Mouse (Mus musculus) large intestine, adult 2 months (tissue): ENCODE results near the gene Fam129c. TPM values are rescaled to one million over a fixed set of nuclear protein-coding genes. Genes with fewer than 3 reads are reported as not detected.
A peak's percentile ranks its signal among the peaks of the same experiment; 100 is the strongest.

Experiments
- DNase-seq: peaks from one replicate; pipeline ENCODE4 v3.0.0-alpha.2; 2012; ENCODE audit warnings: low read depth, low spot score
- WGBS: fragments of 180-500 bp; shearing (Covaris S2); methylation state at CpG from one replicate; pipeline ENCODE4 v1.1.7; 2018; 5-methylcytosine and 5-hydroxymethylcytosine counted together
- polyA plus RNA-seq: library from polyadenylated mRNA; depleted of rRNA; stranded (reverse); fragments of >200 nt; gene quantifications from 2 replicates; pipeline ENCODE4 v1.2.3, GENCODE M21; 2012

The Fam129c gene
- polyA plus RNA-seq, 1 experiment = 4.1 TPM

DNA sequence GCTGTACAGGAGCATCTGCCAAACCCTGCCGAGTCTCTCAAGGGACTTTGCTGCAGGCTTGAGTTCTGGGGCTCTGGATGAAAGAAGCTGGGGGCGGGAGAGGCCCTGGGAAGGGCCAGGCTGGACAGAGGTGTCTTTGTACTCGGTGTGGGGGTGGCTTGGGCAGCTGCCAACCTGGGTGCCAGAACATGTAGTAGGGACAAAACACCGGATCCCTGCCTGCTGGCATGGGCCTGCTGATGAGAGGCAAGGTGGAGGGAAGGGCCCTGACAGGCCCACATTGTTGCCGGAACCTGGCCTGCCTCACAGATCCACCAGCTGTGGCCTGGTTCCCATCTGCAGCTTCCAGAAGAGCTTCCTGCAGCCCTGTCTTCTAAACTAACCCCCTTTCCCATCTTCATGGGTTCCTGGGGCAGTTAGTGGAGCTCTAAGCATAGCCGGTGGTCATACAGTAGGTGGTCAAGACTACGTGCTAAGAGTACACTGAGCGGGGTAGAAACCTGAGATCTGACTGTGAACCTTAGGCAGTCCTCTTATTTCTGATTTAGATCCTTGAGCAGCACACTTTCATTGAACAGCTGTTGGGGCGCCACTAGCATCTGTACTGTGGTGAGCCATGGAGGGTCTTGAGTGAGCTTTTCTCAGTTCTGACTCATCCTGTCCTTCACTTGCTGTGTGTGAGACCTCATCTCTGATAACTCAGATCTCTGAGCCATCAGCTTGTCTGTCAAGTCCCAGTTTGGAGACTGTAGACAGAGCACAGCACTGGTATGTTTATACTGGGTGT is 24.4 kb upstream of the Fam129c start:
- DNase-seq = no peak
- WGBS = 46% methylated on average over 9 of the region's 9 CpGs

DNA sequence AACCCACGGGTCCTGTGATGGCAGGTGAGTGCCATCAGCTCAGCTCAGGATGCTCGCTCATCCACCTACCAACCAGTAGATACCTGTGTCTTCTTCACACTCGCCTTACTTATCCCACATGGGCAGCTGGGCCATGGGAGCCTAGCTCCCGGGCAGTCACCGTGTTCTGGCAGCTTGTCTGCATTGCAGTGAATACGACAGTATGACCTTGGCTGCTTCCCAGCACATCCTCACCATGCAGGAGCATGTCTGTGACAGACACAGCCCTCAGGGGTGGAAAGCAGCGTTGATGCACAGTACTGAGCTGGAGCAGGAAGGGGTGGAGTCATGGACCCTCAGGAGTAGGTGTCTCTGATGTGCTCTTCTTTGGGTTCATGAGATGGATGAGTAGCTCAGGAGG is 23.0 kb upstream of the Fam129c start:
- DNase-seq = no peak
- 65% methylated on average over 7 of the region's 7 CpGs for WGBS

DNA sequence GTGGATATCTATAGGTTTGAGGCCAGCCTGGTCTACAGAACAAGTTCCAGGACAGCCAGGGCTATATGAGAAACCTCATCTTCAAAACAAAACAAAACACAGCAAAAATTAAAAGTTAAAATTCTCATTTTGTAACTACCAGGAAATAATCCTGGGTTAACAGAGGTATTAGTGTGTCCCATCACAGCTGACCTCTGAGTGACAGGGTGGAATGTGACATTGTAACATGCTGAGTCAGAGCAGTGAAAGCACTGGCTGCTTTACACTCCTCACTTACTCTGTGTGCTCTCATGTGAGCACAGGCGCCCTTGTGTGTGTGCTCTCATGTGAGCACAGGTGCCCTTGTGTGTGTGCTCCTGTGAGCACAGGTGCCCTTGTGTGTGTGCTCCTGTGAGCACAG is 22.4 kb upstream of the Fam129c start:
- 38% methylated on average over 1 of the region's 1 CpGs for whole genome bisulfite sequencing
- DNase-seq = no peak

DNA sequence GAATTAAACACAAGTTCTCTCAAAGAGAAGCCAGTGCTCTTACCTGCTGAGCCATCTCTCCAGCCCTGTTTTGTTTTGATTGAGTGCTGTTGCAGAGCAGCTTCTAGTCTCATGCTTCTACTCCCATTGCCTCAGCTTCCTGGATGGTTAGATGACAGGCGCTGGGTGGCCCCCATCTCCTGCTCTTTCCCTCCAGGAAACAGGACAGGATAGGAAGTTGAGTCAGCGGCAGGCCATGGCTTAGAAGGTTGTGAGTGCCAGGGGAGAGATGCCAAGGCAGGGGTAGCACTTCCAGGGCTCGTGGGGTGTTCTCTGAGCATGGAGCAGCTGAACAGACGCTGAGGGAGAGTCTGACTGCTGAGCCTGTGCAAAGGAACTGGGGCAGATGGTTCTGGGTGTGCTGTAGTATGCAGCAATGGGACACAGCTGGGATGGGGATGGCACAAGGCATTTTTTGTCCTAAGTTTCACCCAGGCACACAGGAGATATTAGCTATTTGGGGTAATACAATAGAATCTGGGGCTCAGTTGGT is 19.5 kb upstream of the Fam129c start:
- 81% methylated on average over 4 of the region's 4 CpGs for WGBS
- DNase-seq = no peak

DNA sequence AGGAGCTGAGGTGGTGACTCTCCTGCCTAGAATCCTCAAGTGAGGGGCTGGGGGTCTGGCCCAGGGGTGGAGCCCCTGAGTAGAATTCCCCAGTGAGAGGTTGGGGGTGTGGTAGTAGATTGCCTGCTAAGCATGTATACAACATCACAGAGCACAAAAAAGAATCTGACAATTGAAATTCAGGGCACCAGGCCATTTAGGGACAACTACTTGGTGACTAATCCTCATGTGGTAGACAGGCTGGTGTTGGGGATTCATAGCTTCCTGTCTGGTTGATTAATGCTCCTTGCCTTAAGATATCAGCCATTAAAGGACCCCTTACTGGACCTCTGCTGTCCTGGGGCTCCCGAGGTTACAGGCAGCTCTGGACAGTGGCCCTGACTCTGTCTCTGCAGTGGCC is 18.4 kb upstream of the Fam129c start:
- WGBS = 81% methylated on average over 1 of the region's 1 CpGs

DNA sequence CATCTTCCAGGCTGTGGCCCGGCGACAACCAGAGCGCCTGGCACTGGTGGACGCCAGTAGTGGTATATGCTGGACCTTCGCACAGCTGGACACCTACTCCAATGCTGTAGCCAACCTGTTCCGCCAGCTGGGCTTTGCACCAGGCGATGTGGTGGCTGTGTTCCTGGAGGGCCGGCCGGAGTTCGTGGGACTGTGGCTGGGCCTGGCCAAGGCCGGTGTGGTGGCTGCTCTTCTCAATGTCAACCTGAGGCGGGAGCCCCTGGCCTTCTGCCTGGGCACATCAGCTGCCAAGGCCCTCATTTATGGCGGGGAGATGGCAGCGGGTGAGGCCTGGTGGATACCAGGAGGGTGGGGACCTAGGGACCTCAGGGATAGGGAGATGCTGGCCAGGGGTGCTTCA is 18.0 kb upstream of the Fam129c start:
- WGBS = 71% methylated on average over 14 of the region's 14 CpGs

More for the DNA sequence above, 18.4 kb upstream of the Fam129c start:
- DNase-seq = no peak

DNA sequence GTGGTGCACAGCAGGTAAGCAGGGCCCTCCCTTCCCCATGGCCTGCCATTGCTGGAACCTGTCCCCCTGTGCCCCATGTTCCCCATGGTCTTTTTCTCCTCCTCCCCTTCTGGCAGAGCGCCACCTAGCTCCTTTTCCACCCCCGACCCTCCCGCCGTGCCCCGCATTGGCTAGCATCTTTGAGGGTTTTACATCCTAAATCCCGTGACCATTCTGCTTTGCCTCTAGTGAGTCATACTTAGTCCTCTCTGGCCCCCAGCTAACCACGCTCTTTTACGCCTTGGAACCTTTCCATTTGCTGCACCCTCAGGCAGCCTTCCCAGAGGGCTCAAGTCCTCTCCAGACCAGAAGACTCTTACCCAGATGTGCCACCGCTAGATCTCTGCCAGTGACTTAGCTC is 17.2 kb upstream of the Fam129c start:
- no peak for DNase-seq
- 71% methylated on average over 9 of the region's 9 CpGs for WGBS

More for the DNA sequence above, 18.0 kb upstream of the Fam129c start:
- no peak for DNase-seq

DNA sequence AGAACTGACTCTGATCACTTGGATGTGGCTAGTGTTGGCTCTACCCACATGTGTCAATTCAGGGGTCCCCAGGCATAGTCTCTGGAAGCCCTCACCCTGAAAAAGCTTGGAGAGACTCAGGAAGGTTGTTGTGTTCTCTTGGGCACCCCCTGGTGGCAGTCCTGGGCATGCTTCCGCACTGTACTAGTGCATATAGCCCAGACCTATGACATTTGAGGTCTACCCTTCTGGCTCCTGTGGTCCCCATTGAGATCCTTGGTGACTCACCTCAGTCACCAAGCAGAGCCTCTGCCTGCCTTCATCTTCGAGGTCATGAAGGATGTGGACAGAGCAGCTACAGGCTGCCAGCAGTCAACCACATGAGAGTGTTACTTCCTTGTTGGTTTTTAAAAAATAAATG is 10.6 kb upstream of the Fam129c start:
- DNase-seq = no peak
- 70% methylated on average over 2 of the region's 2 CpGs for WGBS

DNA sequence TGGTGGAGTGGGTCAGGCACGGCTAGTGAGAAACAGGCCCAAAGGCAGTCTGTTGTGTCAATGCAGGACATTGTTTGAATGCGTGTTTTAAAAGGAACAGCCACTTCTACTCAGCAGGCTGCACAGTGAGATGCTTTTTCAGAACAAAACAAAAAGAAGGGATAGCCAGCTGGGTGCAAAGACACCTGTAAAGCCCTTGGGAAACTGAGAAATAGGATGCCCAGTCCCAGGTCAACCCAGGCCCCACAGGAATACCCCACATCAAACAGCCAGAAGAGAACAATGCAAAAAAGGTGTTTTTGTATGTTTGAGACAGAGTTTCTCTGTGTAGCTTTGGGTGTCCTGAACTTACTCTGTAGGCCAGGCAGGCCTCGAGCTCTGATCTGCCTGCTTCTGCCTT is 8.7 kb upstream of the Fam129c start:
- no peak for DNase-seq
- 81% methylated on average over 3 of the region's 3 CpGs for WGBS

DNA sequence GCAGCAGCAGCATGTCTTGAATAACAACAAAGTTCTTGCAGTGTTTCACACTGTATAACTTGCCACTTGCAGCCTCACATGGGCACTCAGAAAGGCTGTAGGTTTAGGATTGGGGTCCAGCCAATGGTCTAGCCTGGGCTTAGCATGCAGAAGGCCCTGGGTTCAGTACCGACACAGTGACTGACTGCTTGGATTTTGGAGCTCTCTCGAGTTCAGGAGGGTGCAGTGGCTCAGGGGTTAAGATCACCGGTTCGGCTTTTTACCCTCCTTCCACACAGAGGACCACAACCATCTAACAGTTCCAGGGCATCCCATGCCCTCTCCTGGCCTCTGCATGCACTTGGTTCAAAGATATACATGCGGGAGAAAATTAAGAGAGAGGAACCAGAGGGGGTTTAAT is 6.4 kb upstream of the Fam129c start:
- WGBS = 21% methylated on average over 5 of the region's 5 CpGs
- no peak for DNase-seq

DNA sequence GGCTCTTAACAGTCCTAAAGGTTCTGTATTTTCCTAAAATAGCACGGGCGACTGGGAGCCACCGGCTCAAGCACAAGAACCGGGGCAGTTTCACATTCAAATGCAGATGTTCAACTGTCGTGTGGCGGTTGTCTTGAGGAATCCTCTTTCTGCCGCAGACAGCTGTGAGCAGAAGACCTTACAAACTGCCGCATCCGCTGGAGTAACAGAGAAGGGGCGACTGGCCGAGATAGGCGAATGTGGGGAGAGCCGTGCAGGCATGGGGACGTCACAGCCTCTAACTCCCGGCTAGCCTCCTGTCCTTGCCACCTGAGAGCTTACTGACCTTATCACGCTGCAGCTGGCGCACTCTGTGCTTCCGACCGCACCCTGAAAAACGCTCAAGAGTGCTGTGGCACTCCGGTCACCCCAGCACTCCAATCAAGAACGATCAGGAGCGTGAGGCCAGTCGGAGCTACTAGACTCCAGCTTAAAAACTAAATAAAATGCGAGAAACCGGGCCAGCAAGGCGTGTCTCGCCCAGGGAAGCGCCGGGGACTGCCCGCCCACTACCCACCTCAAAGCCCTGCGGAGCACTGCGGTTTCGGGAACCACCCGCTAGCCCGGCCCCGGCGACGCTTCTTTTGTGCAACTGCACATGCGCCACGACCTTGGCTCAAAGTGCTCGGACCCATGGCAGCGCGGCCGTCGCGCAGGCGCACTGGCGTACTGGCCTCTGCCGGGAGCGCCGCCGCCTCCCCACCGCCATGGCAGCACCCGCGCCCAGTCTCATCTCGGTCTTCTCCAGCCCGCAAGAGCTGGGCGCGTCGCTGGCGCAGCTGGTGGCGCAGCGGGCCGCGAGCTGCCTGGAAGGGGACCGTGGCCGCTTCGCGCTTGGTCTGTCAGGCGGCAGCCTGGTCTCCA is 5.7 kb upstream of the Fam129c start, which contains the start of gene Pgls:
TSS of gene Pgls (plus strand) at position 706 of the 903 bp plus-strand sequence.
- WGBS = under 1% methylated on average over 71 of the region's 71 CpGs
- DNase-seq = peak; percentile 87

DNA sequence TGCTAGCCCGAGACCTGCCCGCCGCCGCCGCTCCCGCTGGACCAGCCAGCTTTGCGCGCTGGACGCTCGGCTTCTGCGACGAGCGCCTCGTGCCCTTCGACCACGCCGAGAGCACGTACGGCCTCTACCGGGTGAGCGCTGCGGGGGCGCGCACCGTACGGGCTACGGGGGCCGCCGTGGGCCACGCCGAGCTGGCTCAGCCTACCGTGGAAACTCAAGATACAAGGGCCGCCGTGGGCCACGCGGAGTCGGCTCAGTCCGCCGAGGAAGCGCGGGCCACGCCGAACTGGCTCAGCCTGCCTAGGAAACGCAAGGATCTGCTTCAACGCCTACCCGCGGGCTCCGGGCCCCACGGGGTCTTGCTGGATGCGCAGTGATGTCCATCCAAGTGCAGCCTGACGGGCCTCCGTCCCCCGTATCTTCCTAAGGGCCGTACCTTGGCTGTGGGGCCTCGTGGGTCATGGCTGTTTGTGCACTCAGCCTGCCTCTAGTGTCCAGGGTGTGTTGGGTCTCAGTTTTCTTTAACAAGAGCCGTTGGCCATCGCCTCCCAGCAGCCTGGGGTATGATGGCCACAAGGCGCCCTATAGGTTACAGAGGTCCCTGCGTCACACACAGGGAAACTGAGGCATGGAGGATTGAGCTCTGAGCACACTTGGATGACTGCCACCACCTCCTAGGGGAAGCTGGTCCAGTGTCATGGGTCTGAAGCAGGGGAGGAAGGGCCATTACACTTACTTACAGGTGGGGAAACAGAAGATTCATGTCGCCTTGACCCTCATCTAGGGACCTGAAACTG is 4.9 kb upstream of the Fam129c start:
- WGBS = 3% methylated on average over 60 of the region's 60 CpGs
- no peak for DNase-seq

DNA sequence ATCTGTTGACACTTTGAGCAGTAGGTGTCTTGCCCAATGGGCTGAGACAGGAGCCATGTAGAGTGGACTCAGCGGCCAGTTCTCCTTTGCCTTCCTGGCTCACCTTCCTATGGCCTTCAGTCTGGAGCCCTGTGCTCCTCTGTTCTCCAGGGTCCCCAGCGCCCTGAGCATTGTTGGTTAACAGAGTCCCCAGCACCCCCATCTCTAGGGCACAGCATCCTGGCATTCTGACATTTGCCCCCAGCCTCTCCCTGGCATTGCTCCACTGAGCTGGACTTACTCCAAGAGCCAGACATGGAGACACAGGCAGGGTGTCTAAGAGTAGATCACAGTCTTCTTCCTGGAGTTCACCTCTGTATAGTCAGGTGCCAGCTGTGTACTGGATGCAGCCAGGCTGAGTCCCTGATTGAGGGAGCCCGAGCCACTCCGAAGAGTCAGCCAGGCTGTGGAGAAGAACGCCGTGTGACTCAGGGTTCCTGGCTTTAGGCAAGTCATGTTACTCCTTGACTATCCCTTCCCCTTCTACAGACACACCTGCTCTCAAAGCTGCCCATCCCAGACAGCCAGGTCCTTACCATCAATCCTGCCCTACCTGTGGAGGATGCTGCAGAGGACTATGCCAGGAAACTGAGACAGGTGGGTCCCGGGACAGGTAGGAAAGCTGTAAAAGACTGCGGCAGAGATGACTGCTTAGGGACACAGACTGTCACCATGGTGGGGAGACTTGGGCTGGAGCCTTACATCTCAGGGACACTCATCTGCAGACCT is 3.7 kb upstream of the Fam129c start:
- no peak for DNase-seq
- 92% methylated on average over 8 of the region's 8 CpGs for WGBS

DNA sequence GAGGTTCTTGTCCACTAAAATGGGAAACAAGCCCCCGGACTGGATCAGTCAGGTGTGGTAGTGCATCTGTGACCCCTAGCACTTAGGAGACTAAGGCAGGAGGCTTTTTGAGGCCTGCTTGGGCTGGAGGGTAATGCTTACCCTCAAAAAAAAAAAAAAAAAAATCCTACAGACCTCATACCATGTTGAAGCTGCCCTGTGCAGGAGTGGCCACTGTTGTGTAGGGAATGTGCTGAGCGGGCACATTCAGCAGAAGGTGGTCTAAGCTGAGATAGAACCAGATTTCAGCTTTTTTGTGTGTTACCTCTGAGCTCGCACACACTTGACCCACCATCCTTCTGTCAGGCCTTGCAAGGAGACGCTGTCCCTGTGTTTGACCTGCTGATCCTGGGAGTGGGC is 3.1 kb upstream of the Fam129c start:
- WGBS = 95% methylated on average over 4 of the region's 4 CpGs

DNA sequence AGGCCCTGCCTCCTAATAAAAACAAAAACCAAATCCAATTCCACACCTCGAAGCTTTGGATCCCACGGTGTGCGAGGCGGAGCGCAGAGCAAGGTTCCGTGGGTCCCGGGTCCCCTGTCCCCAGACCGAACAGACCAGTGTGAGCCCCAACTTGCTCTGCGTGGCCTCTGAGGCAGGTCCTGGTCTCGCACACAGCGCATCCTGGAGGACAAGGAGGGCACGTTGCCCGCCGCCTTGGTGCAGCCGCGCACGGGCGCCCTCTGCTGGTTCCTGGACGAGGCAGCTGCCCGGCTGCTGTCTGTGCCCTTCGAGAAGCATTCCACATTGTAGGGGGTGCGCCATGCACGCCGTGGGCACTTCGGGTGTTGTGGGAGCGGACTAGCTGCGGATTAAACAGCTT is 1.6 kb upstream of the Fam129c start:
- no peak for DNase-seq
- 8% methylated on average over 27 of the region's 27 CpGs for WGBS

More for the DNA sequence above, 3.1 kb upstream of the Fam129c start:
- no peak for DNase-seq

DNA sequence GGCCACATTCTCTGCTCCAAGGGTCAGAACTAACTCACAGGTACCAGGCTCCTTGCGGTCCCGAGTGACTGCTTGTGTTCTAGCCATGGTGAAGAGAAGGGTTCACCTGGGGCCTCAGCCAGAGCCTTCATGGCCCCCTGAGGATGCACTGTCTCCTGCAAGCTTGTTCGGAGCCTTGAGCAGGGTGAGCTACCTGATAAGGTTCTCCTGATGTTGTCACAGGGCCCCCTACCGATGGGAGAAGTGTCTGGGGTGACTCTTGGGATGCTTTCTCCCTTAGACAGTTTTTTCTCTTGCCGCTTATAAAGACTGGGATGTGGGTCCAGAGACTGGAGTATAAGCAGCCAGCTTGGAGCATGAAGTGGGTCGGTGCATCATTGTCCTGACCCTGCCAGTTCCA is 1.1 kb upstream of the Fam129c start:
- 55% methylated on average over 6 of the region's 6 CpGs for WGBS
- no peak for DNase-seq

DNA sequence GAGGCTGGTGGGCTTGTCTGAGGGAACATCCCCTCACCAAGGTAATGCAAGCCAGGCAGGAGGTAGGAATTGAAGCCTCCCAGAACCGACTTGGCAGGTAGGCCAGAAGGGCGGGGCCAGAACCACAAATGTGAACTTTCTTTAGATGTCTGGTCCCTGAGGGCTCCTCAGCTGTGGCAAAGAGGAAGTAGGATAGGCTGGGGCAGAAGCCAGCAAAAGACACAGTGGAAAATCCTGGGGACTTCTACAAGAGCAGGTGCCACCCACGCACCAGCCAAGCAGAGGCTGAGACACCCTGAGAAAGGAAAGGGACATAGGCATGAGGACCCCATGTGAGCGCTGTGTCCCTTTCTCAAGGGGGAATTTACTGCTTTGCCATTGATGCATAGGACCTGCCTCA is 650 bp upstream of the Fam129c start:
- DNase-seq = no peak

DNA sequence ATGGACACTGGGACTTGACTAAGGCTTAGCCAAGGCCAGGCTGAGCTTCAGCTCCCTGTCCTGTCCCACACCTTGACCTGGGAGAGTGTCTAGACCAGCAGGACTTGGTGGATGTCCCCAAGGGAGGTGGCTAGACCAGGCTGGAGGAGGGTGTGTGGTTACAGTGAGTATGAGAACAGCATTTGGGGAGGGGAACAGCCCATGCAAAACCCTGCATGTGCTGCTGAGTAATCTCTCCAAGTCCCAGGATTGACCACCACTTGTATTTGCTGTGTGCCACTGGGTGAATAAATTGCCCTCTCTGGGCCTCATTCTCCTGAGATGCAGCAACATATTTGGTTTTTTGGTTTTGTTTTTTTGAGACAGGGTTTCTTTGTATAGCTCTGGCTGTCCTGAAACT is 927 bp downstream of the Fam129c start:
- DNase-seq = no peak

More for the DNA sequence above, 650 bp upstream of the Fam129c start:
- WGBS = 61% methylated on average over 4 of the region's 4 CpGs

DNA sequence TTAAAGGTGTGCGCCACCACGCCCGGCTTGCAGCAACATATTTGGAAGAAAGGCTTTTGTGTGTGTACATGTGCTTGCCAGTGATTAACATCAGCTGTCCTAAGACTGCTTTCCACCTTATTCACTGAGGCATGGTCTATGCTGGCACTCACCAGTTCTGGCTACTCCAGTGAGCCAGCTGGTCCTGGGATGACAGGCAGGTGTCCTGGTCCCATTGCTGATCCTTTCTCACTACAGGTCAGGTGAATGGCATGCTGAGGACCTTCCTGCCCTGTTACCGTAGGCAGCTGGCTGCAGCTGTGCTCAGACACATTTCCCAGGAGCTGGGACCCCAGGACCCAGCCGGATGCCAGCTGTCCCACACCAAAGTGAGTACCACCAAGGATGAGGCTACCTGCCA is 1.4 kb downstream of the Fam129c start:
- no peak for DNase-seq
- WGBS = 91% methylated on average over 5 of the region's 5 CpGs
